Mouse (Mus musculus) midbrain, postnatal 0 days (tissue): ENCODE measurements around the gene Sdcbp2. TPM values are rescaled to one million over a fixed set of nuclear protein-coding genes. Genes with fewer than 3 reads are reported as not detected.

Experiments
- ATAC-seq: fragments of 200-750 bp; cut with Nextera tagmentation; 2 replicates; pipeline ENCODE4 v1.8.0; 2017; ENCODE audit warnings: moderate number of reproducible peaks, mild to moderate bottlenecking, moderate TSS enrichment, moderate library complexity; ENCODE audit not compliant: low FRiP score
- DNase-seq: peaks from one replicate; pipeline ENCODE4 v3.0.0-alpha.2; 2015; ENCODE audit warnings: low spot score
- H3K27ac ChIP-seq: fragments of 300-500 bp; sonication (generic); 2 replicates; pipeline ENCODE4 v1.5.1; 2014; ENCODE audit warnings: low read depth, mild to moderate bottlenecking, low read length, mixed read lengths
- H3K27me3 ChIP-seq: fragments of 300-500 bp; sonication (generic); 2 replicates; pipeline ENCODE4 v1.6.1; 2014; ENCODE audit warnings: low read length, control low read depth, mixed read lengths; ENCODE audit not compliant: insufficient read depth
- H3K36me3 ChIP-seq: fragments of 300-500 bp; sonication (generic); 2 replicates; pipeline ENCODE4 v1.6.1; 2014; ENCODE audit warnings: low read length, control low read depth, mixed read lengths; ENCODE audit not compliant: insufficient read depth
- H3K4me1 ChIP-seq: fragments of 300-500 bp; sonication (generic); 2 replicates; pipeline ENCODE4 v1.6.1; 2014; ENCODE audit warnings: mild to moderate bottlenecking, control low read depth, antibody characterized with exemption, low read length, mixed read lengths; ENCODE audit not compliant: insufficient read depth
- H3K4me2 ChIP-seq: fragments of 300-500 bp; sonication (generic); 2 replicates; pipeline ENCODE4 v1.6.1; 2014; ENCODE audit warnings: low read depth, mild to moderate bottlenecking, low read length, mixed read lengths; ENCODE audit not compliant: poor library complexity, severe bottlenecking
- H3K4me3 ChIP-seq: fragments of 300-500 bp; sonication (generic); 2 replicates; pipeline ENCODE4 v1.5.1; 2014; ENCODE audit warnings: low read depth, mild to moderate bottlenecking, low read length, moderate library complexity
- H3K9ac ChIP-seq: fragments of 300-500 bp; sonication (generic); replicated peaks from 2 replicates; pipeline ENCODE4 v1.6.1; 2014; ENCODE audit warnings: mild to moderate bottlenecking, low read length, moderate library complexity, mixed read lengths; ENCODE audit not compliant: poor library complexity, severe bottlenecking
- H3K9me3 ChIP-seq: fragments of 300-500 bp; sonication (generic); 2 replicates; pipeline ENCODE4 v1.6.1; 2016; ENCODE audit warnings: low read length, control low read depth
- CTCF ChIP-seq: IDR thresholded peaks from 2 replicates; pipeline ENCODE4 v1.5.1; 2016; ENCODE audit warnings: antibody characterized with exemption, mild to moderate bottlenecking
- WGBS: fragments of 180-500 bp; shearing (Covaris S2); extraction: QIAGEN DNeasy Blood & Tissue Kit; methylation state at CpG from one replicate; pipeline ENCODE4 v1.1.7; 2014; 5-methylcytosine and 5-hydroxymethylcytosine counted together
- polyA plus RNA-seq: library from polyadenylated mRNA; unstranded; fragments of >200 nt; fragmentation: Nextera tagmentation; extraction: Ambion mirVana; gene quantifications from 2 replicates; pipeline ENCODE4 v1.2.1, GENCODE M21; 2015
- total RNA-seq: library from RNA; depleted of rRNA; stranded (reverse); fragments of >200 nt; gene quantifications from 2 replicates; pipeline ENCODE4 v1.2.3, GENCODE M21; 2014

The Sdcbp2 gene
- total and polyA plus RNA-seq, 2 experiments from 2014 or later: 1.4 TPM; not detected in 1

DNA sequence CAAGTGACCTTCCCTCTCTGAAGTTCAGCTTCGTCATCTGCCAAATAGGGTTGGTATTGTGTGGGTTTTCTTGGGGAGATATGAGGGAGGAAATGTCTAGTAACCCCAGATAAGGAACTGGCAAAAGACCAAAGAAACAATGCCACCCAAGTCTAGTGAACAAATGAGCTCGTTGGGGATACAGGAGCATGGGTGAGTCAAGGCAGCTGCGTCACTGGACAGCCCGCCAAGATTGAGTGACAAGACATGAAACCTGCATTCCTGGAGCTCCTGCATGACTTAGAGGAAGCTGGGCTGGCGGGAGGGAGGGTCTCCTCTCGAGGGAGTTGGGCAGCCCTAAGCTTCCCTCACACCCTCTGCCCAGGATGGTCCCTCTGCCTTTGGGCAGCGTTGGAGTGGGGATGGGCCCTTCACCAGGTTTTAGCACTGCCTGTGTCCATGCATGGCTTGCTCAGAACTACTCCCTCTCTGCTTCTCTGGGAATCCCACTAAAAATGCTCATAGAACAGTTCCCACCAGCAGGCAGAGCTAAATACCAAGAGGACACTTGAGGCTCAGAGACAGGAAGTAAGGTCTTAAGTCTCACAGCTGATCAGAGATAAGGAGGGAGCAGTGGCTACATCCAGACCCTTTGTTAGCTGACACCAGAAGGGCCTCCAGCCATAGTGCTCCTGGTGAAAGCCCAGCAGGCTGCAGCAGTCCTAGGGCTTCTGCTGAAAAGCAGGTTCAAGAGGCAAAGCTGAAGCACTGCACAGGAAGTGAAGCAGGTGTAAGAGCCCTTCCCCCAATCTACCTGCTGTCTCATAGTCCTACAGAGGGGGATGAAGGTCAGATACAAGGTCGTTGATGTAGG lies 41.8 kb upstream of the Sdcbp2 start:
- DNase-seq (no peak), ATAC-seq (no peak)
- Histone ChIP-seq H3K4me1 (no peaks in the 10 kb centered on the region), H3K36me3 (peaks cover 7% of the 10 kb centered on the region; the same call in 1 of the 2 replicates), H3K4me3 (no peak overlapping the region), H3K4me2 (no peak overlapping the region), H3K9me3 (no peaks in the 10 kb centered on the region), H3K27me3 (no peaks in the 10 kb centered on the region), H3K27ac (no peak overlapping the region), H3K9ac (no peak overlapping the region)
- no peak for TF ChIP-seq CTCF
- 57% methylated on average over 8 of the region's 8 CpGs for WGBS

- H3K27ac ChIP-seq: no peak overlapping the region
- no peak for TF ChIP-seq CTCF
- no peak for DNase-seq
- no peak overlapping the region for H3K4me2 ChIP-seq
- no peaks in the 10 kb centered on the region for H3K27me3 ChIP-seq
- H3K4me1 ChIP-seq: no peaks in the 10 kb centered on the region
- no peaks in the 10 kb centered on the region for H3K9me3 ChIP-seq
- no peak for ATAC-seq
- WGBS: 91% methylated on average over 5 of the region's 6 CpGs
- no peak overlapping the region for H3K4me3 ChIP-seq
- no peaks in the 10 kb centered on the region for H3K36me3 ChIP-seq
- no peak overlapping the region for H3K9ac ChIP-seq
These were observed 38.8 kb upstream of the Sdcbp2 start for GRCm38 (mm10) chr2:151533632-151534031.

GRCm38 (mm10) chr2:151535961-151536617 lies 36.3 kb upstream of the Sdcbp2 start:
- no peak overlapping the region for H3K4me2 ChIP-seq
- ATAC-seq: no peak

GRCm38 (mm10) chr2:151536618-151536974 lies 35.8 kb upstream of the Sdcbp2 start:
- H3K27me3 ChIP-seq: no peaks in the 10 kb centered on the region
- no peak overlapping the region for H3K9ac ChIP-seq
- WGBS: 77% methylated on average over 5 of the region's 5 CpGs
- H3K9me3 ChIP-seq: no peaks in the 10 kb centered on the region
- ATAC-seq (no peak), DNase-seq (peak; percentile 41)
- peaks cover 3% of the 10 kb centered on the region; the same call in 1 of the 2 replicates for H3K4me1 ChIP-seq
- H3K4me3 ChIP-seq: no peak overlapping the region
- H3K4me2 ChIP-seq: no peak overlapping the region
- no peaks in the 10 kb centered on the region for H3K36me3 ChIP-seq
- H3K27ac ChIP-seq: no peak overlapping the region
- TF ChIP-seq CTCF: no peak

More at GRCm38 (mm10) chr2:151535961-151536617, 36.3 kb upstream of the Sdcbp2 start:
- peak; percentile 15 for DNase-seq
- H3K4me3 ChIP-seq: no peak overlapping the region
- H3K4me1 ChIP-seq: no peaks in the 10 kb centered on the region
- 10% methylated on average over 1 of the region's 1 CpGs for WGBS
- H3K27me3 ChIP-seq: no peaks in the 10 kb centered on the region
- H3K9me3 ChIP-seq: no peaks in the 10 kb centered on the region
- no peak overlapping the region for H3K9ac ChIP-seq
- H3K36me3 ChIP-seq: no peaks in the 10 kb centered on the region
- TF ChIP-seq CTCF: no peak
- no peak overlapping the region for H3K27ac ChIP-seq

DNA sequence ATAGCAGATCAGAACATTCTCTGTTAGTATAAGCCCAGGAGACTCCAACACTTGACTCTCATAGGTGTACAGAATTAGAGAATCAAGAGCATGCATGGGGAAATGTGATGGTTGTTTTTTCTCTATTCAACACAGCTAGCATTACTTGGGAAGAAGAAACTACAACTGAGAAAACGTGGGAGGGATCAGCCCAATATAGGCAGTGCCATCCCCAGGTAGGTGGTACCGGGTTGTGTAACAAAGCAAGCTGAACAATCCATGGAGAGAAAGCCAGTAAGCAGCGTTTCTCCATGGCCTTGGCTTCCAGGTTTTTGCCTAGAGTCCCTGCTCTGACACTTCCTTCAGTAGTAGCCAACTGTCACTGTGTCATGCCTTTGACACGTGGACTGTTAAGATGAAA lies 33.8 kb upstream of the Sdcbp2 start:
- ATAC-seq (no peak), DNase-seq (no peak)
- H3K9me3 ChIP-seq: no peaks in the 10 kb centered on the region
- TF ChIP-seq CTCF: no peak
- no peak overlapping the region for H3K9ac ChIP-seq
- no peak overlapping the region for H3K4me3 ChIP-seq
- 68% methylated on average over 4 of the region's 4 CpGs for WGBS
- H3K27ac ChIP-seq: no peak overlapping the region
- H3K27me3 ChIP-seq: no peaks in the 10 kb centered on the region
- no peak overlapping the region for H3K4me2 ChIP-seq
- peaks cover 6% of the 10 kb centered on the region; the same call in 1 of the 2 replicates for H3K4me1 ChIP-seq
- no peaks in the 10 kb centered on the region for H3K36me3 ChIP-seq
